Mouse (Mus musculus): ENCODE measurements around the gene Mmp15. TPM values are rescaled to one million over a fixed set of nuclear protein-coding genes. Genes with fewer than 3 reads are reported as not detected.
A peak's percentile ranks its signal among the peaks of the same experiment; 100 is the strongest.

Gene Mmp15
- polyA plus RNA-seq, 1 experiment = 9.2 TPM

DNA sequence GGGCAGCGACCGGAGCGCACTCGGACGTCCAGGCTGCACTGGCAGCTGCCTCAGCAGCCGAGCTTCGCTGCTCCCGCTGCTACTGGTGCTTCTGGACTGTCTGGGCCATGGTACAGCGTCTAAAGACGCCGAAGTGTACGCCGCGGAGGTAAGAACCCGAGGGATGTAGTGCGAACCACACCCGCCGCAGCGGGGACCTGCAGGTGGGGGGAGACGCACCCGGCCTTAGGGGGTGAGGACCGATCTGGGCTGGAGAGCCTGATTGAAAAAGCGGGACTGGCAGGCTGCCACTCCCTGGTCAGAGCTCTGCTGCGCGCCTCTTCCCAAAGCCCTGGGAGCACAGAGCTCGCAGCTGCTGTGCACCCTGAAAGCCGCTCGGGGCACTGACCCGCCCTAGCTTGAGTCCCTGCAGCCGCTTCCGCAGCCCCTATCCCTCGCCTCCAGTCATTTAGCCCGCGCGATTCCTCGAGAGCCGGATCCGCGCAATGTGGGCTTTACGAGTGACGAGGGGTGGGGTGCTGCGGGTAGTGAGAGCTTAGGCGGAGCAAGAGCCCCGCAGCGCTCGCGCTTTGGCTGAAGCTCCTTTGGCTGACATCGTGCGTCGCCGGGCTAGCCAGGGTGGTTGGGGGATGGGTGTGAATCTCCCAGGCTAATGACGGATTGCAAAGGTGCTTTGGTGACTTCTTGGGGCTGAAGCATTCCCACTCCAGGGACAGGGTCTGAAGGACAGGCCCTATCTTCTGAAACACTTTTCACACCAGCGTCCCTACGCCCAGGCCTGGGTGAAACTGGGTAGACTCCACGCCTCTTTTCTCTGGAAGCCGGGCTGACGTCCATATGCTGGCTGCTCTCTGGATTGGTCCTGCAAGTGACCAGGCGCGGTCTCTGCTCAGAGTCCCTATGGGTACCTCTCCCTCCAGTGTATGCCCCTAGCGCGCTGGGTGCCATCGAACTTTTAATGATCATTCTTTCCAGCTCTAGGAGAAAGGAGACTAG lies 1.1 kb downstream of the Mmp15 start:
- Histone ChIP-seq H3K27ac (ENCODE audit: insufficient read depth, low read length) (no peak overlapping the region), H3K4me3 (ENCODE audit: insufficient read depth, low read length) (peak overlapping the region; percentile 46), H3K4me1 (ENCODE audit: control insufficient read depth, insufficient read depth, low read length) (peaks cover 8% of the 10 kb centered on the region)
- TF ChIP-seq POLR2A (IDR thresholded peaks at IDR 0.05; ENCODE audit: extremely low read depth, insufficient read depth, low read length) = no peak
- no peak for TF ChIP-seq CTCF (IDR thresholded peaks at IDR 0.05; ENCODE audit: extremely low read depth, insufficient read depth, low read length)

GRCm38 (mm10) chr8:95354606-95355005 lies 2.5 kb downstream of the Mmp15 start:
- Histone ChIP-seq H3K4me3 (ENCODE audit: insufficient read depth, low read length) (no peak overlapping the region), H3K27ac (ENCODE audit: insufficient read depth, low read length) (no peak overlapping the region), H3K4me1 (ENCODE audit: control insufficient read depth, insufficient read depth, low read length) (peaks cover 1% of the 10 kb centered on the region; the same call in 1 of the 2 replicates)
- TF ChIP-seq CTCF (IDR thresholded peaks at IDR 0.05; ENCODE audit: extremely low read depth, insufficient read depth, low read length) (no peak), POLR2A (IDR thresholded peaks at IDR 0.05; ENCODE audit: extremely low read depth, insufficient read depth, low read length) (no peak)

- Histone ChIP-seq H3K4me1 (ENCODE audit: control insufficient read depth, insufficient read depth, low read length) (no peaks in the 10 kb centered on the region), H3K4me3 (ENCODE audit: insufficient read depth, low read length) (no peak overlapping the region), H3K27ac (ENCODE audit: insufficient read depth, low read length) (no peak overlapping the region)
- no peak for TF ChIP-seq POLR2A (IDR thresholded peaks at IDR 0.05; ENCODE audit: extremely low read depth, insufficient read depth, low read length)
- no peak for TF ChIP-seq CTCF (IDR thresholded peaks at IDR 0.05; ENCODE audit: extremely low read depth, insufficient read depth, low read length)
Observed at GRCm38 (mm10) chr8:95358550-95359411, 6.7 kb downstream of the Mmp15 start.

GRCm38 (mm10) chr8:95360181-95361015 lies 8.3 kb downstream of the Mmp15 start:
- no peak overlapping the region for H3K4me3 ChIP-seq (ENCODE audit: insufficient read depth, low read length)
- no peaks in the 10 kb centered on the region for H3K4me1 ChIP-seq (ENCODE audit: control insufficient read depth, insufficient read depth, low read length)
- no peak for TF ChIP-seq CTCF (IDR thresholded peaks at IDR 0.05; ENCODE audit: extremely low read depth, insufficient read depth, low read length)
- TF ChIP-seq POLR2A (IDR thresholded peaks at IDR 0.05; ENCODE audit: extremely low read depth, insufficient read depth, low read length) = no peak
- no peak overlapping the region for H3K27ac ChIP-seq (ENCODE audit: insufficient read depth, low read length)

DNA sequence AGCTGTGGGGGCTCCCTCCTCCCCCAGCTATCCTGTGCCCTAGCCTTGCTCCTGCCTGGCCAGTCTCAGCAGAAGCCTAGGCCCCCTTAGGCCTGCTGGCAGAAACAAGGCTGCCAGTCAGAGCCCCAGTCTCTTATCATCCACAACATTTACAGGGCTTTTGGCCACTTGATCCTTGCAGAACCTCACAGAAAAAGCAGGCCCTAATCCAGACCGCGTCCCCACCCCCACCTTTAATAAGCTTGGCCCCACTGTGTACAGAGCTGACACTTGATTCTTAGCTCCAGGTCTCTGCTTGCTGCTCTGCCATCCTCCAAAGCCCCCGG lies 8.9 kb downstream of the Mmp15 start:
- TF ChIP-seq POLR2A (IDR thresholded peaks at IDR 0.05; ENCODE audit: extremely low read depth, insufficient read depth, low read length) (no peak), CTCF (IDR thresholded peaks at IDR 0.05; ENCODE audit: extremely low read depth, insufficient read depth, low read length) (no peak)
- H3K27ac ChIP-seq (ENCODE audit: insufficient read depth, low read length) = no peak overlapping the region
- no peaks in the 10 kb centered on the region for H3K4me1 ChIP-seq (ENCODE audit: control insufficient read depth, insufficient read depth, low read length)
- no peak overlapping the region for H3K4me3 ChIP-seq (ENCODE audit: insufficient read depth, low read length)

DNA sequence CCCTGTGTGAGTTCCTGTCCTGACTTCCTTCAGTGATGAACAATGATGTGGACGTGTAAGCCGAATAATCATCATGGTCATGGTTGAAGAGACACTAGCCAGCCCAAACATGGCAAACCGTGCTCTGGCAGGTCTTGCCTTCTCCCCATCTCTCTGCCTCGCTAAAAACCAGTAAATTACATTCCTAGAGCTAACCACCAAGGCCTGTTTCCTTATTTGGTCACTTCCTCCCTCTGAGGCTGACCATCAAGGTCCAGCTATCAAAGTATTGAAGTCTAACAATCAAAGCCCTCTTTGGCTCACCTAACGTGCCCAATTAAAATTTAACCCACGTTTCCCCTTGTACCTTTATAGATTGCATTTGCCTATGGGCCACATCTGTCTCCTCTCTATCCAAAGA lies 10.2 kb downstream of the Mmp15 start:
- H3K4me3 ChIP-seq (ENCODE audit: insufficient read depth, low read length) = no peak overlapping the region
- no peak for TF ChIP-seq CTCF (IDR thresholded peaks at IDR 0.05; ENCODE audit: extremely low read depth, insufficient read depth, low read length)
- TF ChIP-seq POLR2A (IDR thresholded peaks at IDR 0.05; ENCODE audit: extremely low read depth, insufficient read depth, low read length) = no peak

GRCm38 (mm10) chr8:95363849-95364248 lies 11.8 kb downstream of the Mmp15 start:
- Histone ChIP-seq H3K4me3 (ENCODE audit: insufficient read depth, low read length) (no peak overlapping the region), H3K27ac (ENCODE audit: insufficient read depth, low read length) (no peak overlapping the region), H3K4me1 (ENCODE audit: control insufficient read depth, insufficient read depth, low read length) (no peaks in the 10 kb centered on the region)
- TF ChIP-seq CTCF (IDR thresholded peaks at IDR 0.05; ENCODE audit: extremely low read depth, insufficient read depth, low read length) = no peak
- no peak for TF ChIP-seq POLR2A (IDR thresholded peaks at IDR 0.05; ENCODE audit: extremely low read depth, insufficient read depth, low read length)

More for the DNA sequence above, 10.2 kb downstream of the Mmp15 start:
- no peak overlapping the region for H3K27ac ChIP-seq (ENCODE audit: insufficient read depth, low read length)
- H3K4me1 ChIP-seq (ENCODE audit: control insufficient read depth, insufficient read depth, low read length) = no peaks in the 10 kb centered on the region

DNA sequence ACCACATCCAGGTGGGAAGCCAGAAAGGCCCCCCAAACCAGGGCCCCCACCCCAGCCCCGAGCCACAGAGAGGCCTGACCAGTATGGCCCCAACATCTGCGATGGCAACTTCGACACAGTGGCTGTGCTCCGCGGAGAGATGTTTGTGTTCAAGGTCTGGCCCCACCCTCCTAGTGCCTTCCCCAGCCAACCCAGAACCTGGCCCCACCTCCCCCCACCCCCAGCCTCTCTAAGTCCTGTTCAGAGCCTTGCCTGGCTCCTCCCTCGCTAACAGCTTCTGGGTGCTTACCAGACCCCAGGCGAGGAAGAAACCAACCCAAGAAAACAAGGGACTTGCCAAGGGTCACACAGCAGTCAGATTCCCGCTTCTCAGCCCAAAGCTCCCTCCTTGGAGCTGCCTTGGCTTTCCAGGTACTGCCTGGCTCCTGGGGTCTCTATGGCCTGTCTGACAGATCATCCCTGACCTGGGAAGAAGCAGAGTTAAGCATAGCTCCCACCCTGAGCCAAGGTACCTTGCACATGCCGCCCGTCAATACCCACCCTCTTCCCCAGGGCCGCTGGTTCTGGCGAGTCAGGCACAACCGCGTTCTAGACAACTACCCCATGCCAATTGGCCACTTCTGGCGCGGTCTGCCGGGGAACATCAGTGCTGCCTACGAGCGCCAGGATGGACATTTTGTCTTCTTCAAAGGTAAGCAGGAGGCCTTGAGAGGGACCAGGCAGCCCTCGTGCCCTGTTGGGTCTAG lies 17.7 kb downstream of the Mmp15 start:
- no peak overlapping the region for H3K4me3 ChIP-seq (ENCODE audit: insufficient read depth, low read length)
- TF ChIP-seq CTCF (IDR thresholded peaks at IDR 0.05; ENCODE audit: extremely low read depth, insufficient read depth, low read length) (no peak), POLR2A (IDR thresholded peaks at IDR 0.05; ENCODE audit: extremely low read depth, insufficient read depth, low read length) (no peak)
- no peak overlapping the region for H3K27ac ChIP-seq (ENCODE audit: insufficient read depth, low read length)
- no peaks in the 10 kb centered on the region for H3K4me1 ChIP-seq (ENCODE audit: control insufficient read depth, insufficient read depth, low read length)
